Mouse (Mus musculus) frontal cortex, adult (tissue): ENCODE measurements at regions not wholly inside any gene's neighbourhood (a gene's known extent, or its start where the extent isn't known, plus 50 kb on each side); places are given as distances from the start of the nearest gene placed in this dataset.
"Not testable (repeated sequence)": the region's sequence is repeated elsewhere in the genome, so short reads cannot be mapped to it uniquely, and the experiment has no call there.

Experiments
- ATAC-seq: cut with Nextera tagmentation; 2 replicates; pipeline ENCODE4 v1.9.2; 2017; ENCODE audit warnings: mild to moderate bottlenecking, moderate library complexity, mixed read lengths; ENCODE audit not compliant: low TSS enrichment

- no peak for ATAC-seq
These were observed 277.0 kb downstream of the Gxylt1 start for GRCm38 (mm10) chr15:92997933-92998332.

- ATAC-seq: no peak
These were observed 280.7 kb downstream of the Gxylt1 start for GRCm38 (mm10) chr15:92994191-92994671.

GRCm38 (mm10) chr15:92993538-92994190, 281.3 kb downstream of the Gxylt1 start:
- ATAC-seq: no peak

- ATAC-seq: peak; percentile 79
These were observed 299.2 kb downstream of the Gxylt1 start for GRCm38 (mm10) chr15:92975774-92976173.

GRCm38 (mm10) chr15:92974931-92975330, 300.0 kb downstream of the Gxylt1 start:
- peak; percentile 98 for ATAC-seq

GRCm38 (mm10) chr15:92973651-92974229, 301.2 kb downstream of the Gxylt1 start:
- ATAC-seq: no peak

GRCm38 (mm10) chr15:92965556-92965955, 309.4 kb downstream of the Gxylt1 start:
- ATAC-seq: no peak

GRCm38 (mm10) chr15:92964901-92965300, 310.1 kb downstream of the Gxylt1 start:
- ATAC-seq: no peak

GRCm38 (mm10) chr15:92964131-92964530, 310.8 kb downstream of the Gxylt1 start:
- ATAC-seq: no peak

GRCm38 (mm10) chr15:92950912-92951311, 324.1 kb downstream of the Gxylt1 start:
- not testable (repeated sequence) for ATAC-seq

- no peak for ATAC-seq
These were observed 328.8 kb downstream of the Gxylt1 start for GRCm38 (mm10) chr15:92946216-92946615.

GRCm38 (mm10) chr15:92903821-92904220, 371.2 kb downstream of the Gxylt1 start:
- no peak for ATAC-seq

GRCm38 (mm10) chr15:92897277-92897676, 377.7 kb downstream of the Gxylt1 start:
- no peak for ATAC-seq

- no peak for ATAC-seq
These were observed 379.1 kb downstream of the Gxylt1 start for GRCm38 (mm10) chr15:92895836-92896235.

- no peak for ATAC-seq
These were observed 398.5 kb downstream of the Gxylt1 start for GRCm38 (mm10) chr15:92876438-92876837.

- ATAC-seq: no peak
These were observed 410.9 kb downstream of the Gxylt1 start for GRCm38 (mm10) chr15:92864106-92864505.

GRCm38 (mm10) chr15:92850854-92851253, 424.1 kb downstream of the Gxylt1 start:
- ATAC-seq: no peak

- no peak for ATAC-seq
These were observed 434.9 kb downstream of the Gxylt1 start for GRCm38 (mm10) chr15:92840035-92840434.

- no peak for ATAC-seq
These were observed 435.4 kb downstream of the Gxylt1 start for GRCm38 (mm10) chr15:92839611-92840010.

- ATAC-seq: no peak
These were observed 429.5 kb downstream of the Pdzrn4 start for GRCm38 (mm10) chr15:92826136-92826535.
